Mouse (Mus musculus) intestine, embryonic 16.5 days (tissue): ENCODE measurements around the gene Kif1a. TPM values are rescaled to one million over a fixed set of nuclear protein-coding genes. Genes with fewer than 3 reads are reported as not detected.
A peak's percentile ranks its signal among the peaks of the same experiment; 100 is the strongest.

Experiments used
- ATAC-seq: fragments of 200-750 bp; cut with Nextera tagmentation; 2 replicates; pipeline ENCODE4 v1.8.0; 2017; ENCODE audit warnings: moderate TSS enrichment, moderate library complexity
- H3K27ac ChIP-seq: fragments of 300-500 bp; sonication (generic); 2 replicates; pipeline ENCODE4 v1.5.1; 2014; ENCODE audit warnings: mild to moderate bottlenecking, low read length
- H3K27me3 ChIP-seq: fragments of 300-500 bp; sonication (generic); replicated peaks from 2 replicates; pipeline ENCODE4 v1.6.1; 2014; ENCODE audit warnings: low read length, control low read depth, mixed read lengths; ENCODE audit not compliant: control insufficient read depth, insufficient read depth
- H3K36me3 ChIP-seq: fragments of 300-500 bp; sonication (generic); 2 replicates; pipeline ENCODE4 v1.6.1; 2014; ENCODE audit warnings: low read length, control low read depth; ENCODE audit not compliant: control insufficient read depth, insufficient read depth
- H3K4me1 ChIP-seq: fragments of 300-500 bp; sonication (generic); 2 replicates; pipeline ENCODE4 v1.6.1; 2014; ENCODE audit warnings: low read length, control low read depth, mixed read lengths; ENCODE audit not compliant: control insufficient read depth, insufficient read depth
- H3K4me2 ChIP-seq: fragments of 300-500 bp; sonication (generic); 2 replicates; pipeline ENCODE4 v1.6.1; 2014; ENCODE audit warnings: low read depth, low read length, control low read depth
- H3K4me3 ChIP-seq: fragments of 300-500 bp; sonication (generic); 2 replicates; pipeline ENCODE4 v1.5.1; 2014; ENCODE audit warnings: mild to moderate bottlenecking, low read length
- H3K9ac ChIP-seq: fragments of 300-500 bp; sonication (generic); 2 replicates; pipeline ENCODE4 v1.6.1; 2014; ENCODE audit warnings: low read depth, low read length
- H3K9me3 ChIP-seq: fragments of 300-500 bp; sonication (generic); 2 replicates; pipeline ENCODE4 v1.6.1; 2016; ENCODE audit warnings: low read length, control low read depth; ENCODE audit not compliant: control insufficient read depth
- WGBS: fragments of 180-500 bp; shearing (Covaris S2); extraction: QIAGEN DNeasy Blood & Tissue Kit; methylation state at CpG from one replicate; pipeline ENCODE4 v1.1.7; 2014; 5-methylcytosine and 5-hydroxymethylcytosine counted together
- polyA plus RNA-seq: library from polyadenylated mRNA; unstranded; fragments of >200 nt; fragmentation: Nextera tagmentation; extraction: Ambion mirVana; gene quantifications from 2 replicates; pipeline ENCODE4 v1.2.1, GENCODE M21; 2015

Gene Kif1a
- polyA plus RNA-seq: 14.0 and 16.0 TPM in 2 replicates

- Histone ChIP-seq H3K4me3 (peak within 1 kb of the TSS; percentile 55), H3K36me3 (no peaks in the 10 kb centered on the region), H3K9me3 (no peaks in the 10 kb centered on the region), H3K9ac (peak within 1 kb of the TSS; percentile 62), H3K27ac (no peak within 1 kb of the TSS), H3K4me2 (peak within 1 kb of the TSS; percentile 91), H3K27me3 (peaks cover 42% of the 10 kb centered on the region), H3K4me1 (peaks cover 8% of the 10 kb centered on the region)
- 1% methylated on average over 39 of the region's 39 CpGs for WGBS
- ATAC-seq: peak; percentile 56
Measured at GRCm38 (mm10) chr1:93101571-93102061, at the start of gene Kif1a. TSS of gene Kif1a (minus strand) at chr1:93101951.

DNA sequence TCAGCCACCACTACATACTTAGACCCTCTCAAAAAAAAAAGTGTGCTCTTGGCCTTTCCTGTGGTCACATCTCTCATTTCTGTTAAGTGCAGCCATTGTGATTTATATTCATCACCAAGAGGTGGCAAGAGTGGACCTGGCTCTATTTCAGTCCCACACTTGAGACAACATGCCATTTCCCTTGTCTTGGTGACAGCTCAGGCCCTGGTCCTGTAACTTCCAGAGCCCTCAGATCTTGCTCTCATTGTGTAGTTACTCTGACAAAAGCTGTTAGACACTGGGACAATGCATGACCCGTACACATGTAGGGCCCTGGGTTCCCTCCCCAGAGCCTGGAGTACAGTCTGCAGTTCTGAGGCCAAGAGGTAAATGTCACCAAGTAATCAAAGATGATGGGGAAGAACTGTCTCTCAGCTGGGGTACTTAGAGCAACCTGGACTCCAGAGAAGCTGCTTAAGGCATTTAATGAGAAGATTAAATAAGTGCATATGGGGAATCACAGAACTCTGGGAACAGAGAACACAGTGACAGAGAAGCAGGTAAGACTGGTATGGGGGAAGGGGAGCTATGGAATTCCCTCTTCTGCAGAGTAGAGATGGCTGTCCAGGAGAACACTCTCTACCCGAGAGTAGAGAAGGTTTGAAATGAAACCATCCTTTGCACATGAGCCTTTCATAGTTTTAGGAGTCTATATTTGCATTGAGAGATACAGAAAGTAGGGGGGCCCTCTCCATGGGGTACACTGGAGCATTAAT, 49.3 kb upstream of the Kif1a start:
- Histone ChIP-seq H3K9ac (no peak overlapping the region), H3K4me2 (no peak overlapping the region), H3K36me3 (no peaks in the 10 kb centered on the region), H3K27ac (no peak overlapping the region), H3K4me1 (no peaks in the 10 kb centered on the region), H3K27me3 (no peaks in the 10 kb centered on the region), H3K9me3 (no peaks in the 10 kb centered on the region), H3K4me3 (no peak overlapping the region)
- ATAC-seq: no peak
- 69% methylated on average over 2 of the region's 2 CpGs for WGBS

- no peak overlapping the region for H3K27ac ChIP-seq
- no peaks in the 10 kb centered on the region for H3K9me3 ChIP-seq
- no peaks in the 10 kb centered on the region for H3K36me3 ChIP-seq
- WGBS: 77% methylated on average over 9 of the region's 9 CpGs
- no peak for ATAC-seq
- no peak overlapping the region for H3K9ac ChIP-seq
- no peaks in the 10 kb centered on the region for H3K27me3 ChIP-seq
- H3K4me1 ChIP-seq: no peaks in the 10 kb centered on the region
- H3K4me2 ChIP-seq: no peak overlapping the region
- no peak overlapping the region for H3K4me3 ChIP-seq
Measured at GRCm38 (mm10) chr1:93144176-93144575, 42.4 kb upstream of the Kif1a start.

GRCm38 (mm10) chr1:93142871-93143270, 41.1 kb upstream of the Kif1a start:
- no peak overlapping the region for H3K4me3 ChIP-seq
- ATAC-seq: no peak
- no peaks in the 10 kb centered on the region for H3K27me3 ChIP-seq
- H3K4me1 ChIP-seq: peaks cover 9% of the 10 kb centered on the region
- no peak overlapping the region for H3K27ac ChIP-seq
- no peaks in the 10 kb centered on the region for H3K9me3 ChIP-seq
- H3K36me3 ChIP-seq: no peaks in the 10 kb centered on the region
- WGBS: 85% methylated on average over 1 of the region's 1 CpGs
- no peak overlapping the region for H3K4me2 ChIP-seq
- no peak overlapping the region for H3K9ac ChIP-seq

- no peak overlapping the region for H3K4me3 ChIP-seq
- peaks cover 9% of the 10 kb centered on the region for H3K4me1 ChIP-seq
- ATAC-seq: no peak
- 77% methylated on average over 7 of the region's 7 CpGs for WGBS
- H3K27me3 ChIP-seq: no peaks in the 10 kb centered on the region
- H3K4me2 ChIP-seq: no peak overlapping the region
- no peak overlapping the region for H3K9ac ChIP-seq
- H3K27ac ChIP-seq: no peak overlapping the region
- H3K9me3 ChIP-seq: no peaks in the 10 kb centered on the region
- H3K36me3 ChIP-seq: no peaks in the 10 kb centered on the region
Measured at GRCm38 (mm10) chr1:93139713-93140112, 38.0 kb upstream of the Kif1a start.

- H3K9ac ChIP-seq: peak overlapping the region; percentile 58
- H3K9me3 ChIP-seq: no peaks in the 10 kb centered on the region
- H3K36me3 ChIP-seq: no peaks in the 10 kb centered on the region
- peak overlapping the region; percentile 82 for H3K27ac ChIP-seq
- H3K4me2 ChIP-seq: peak overlapping the region; percentile 41
- peak; percentile 95 for ATAC-seq
- no peak overlapping the region for H3K4me3 ChIP-seq
- H3K27me3 ChIP-seq: no peaks in the 10 kb centered on the region
- H3K4me1 ChIP-seq: peaks cover 9% of the 10 kb centered on the region
- WGBS: 54% methylated on average over 6 of the region's 6 CpGs
Measured at GRCm38 (mm10) chr1:93138534-93138933, 36.8 kb upstream of the Kif1a start.

GRCm38 (mm10) chr1:93135036-93135526, 33.3 kb upstream of the Kif1a start, which contains the start of gene Agxt:
TSS of gene Agxt (plus strand) at chr1:93135240.
- no peak for ATAC-seq
- H3K9me3 ChIP-seq: no peaks in the 10 kb centered on the region
- no peaks in the 10 kb centered on the region for H3K36me3 ChIP-seq
- WGBS: 85% methylated on average over 12 of the region's 12 CpGs
- H3K4me2 ChIP-seq: no peak within 1 kb of the TSS
- H3K27me3 ChIP-seq: no peaks in the 10 kb centered on the region
- H3K9ac ChIP-seq: no peak within 1 kb of the TSS; the same call in 1 of the 2 replicates
- H3K4me3 ChIP-seq: no peak within 1 kb of the TSS
- peaks cover 9% of the 10 kb centered on the region for H3K4me1 ChIP-seq
- H3K27ac ChIP-seq: no peak within 1 kb of the TSS

DNA sequence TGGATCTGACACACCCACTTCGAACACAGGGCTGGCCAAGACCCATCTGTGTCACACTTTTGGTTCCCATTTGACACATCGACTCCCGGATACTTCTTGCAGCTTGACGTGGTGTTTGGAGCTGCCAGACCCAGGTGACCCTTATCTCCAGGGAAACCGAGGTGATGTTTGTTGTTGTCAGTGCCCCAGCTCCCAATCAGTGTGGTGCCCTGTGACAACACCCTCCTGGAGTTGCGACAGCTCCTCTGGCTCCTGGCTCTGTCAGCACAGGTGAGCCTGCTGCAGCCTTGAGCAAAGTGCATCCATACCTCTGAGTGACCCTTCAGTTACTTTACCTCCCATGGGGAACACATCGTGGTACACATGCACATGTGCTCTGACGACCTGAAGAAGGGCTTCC, 30.9 kb upstream of the Kif1a start:
- WGBS: 56% methylated on average over 8 of the region's 8 CpGs
- no peak overlapping the region for H3K4me2 ChIP-seq
- H3K27ac ChIP-seq: no peak overlapping the region
- peak; percentile 27; the same call in 1 of the 2 replicates for ATAC-seq
- H3K4me3 ChIP-seq: no peak overlapping the region
- no peaks in the 10 kb centered on the region for H3K4me1 ChIP-seq
- H3K36me3 ChIP-seq: no peaks in the 10 kb centered on the region
- H3K9ac ChIP-seq: no peak overlapping the region
- H3K27me3 ChIP-seq: no peaks in the 10 kb centered on the region
- no peaks in the 10 kb centered on the region for H3K9me3 ChIP-seq

GRCm38 (mm10) chr1:93130242-93130983, 28.7 kb upstream of the Kif1a start:
- H3K4me2 ChIP-seq: no peak overlapping the region
- H3K9me3 ChIP-seq: no peaks in the 10 kb centered on the region
- no peaks in the 10 kb centered on the region for H3K4me1 ChIP-seq
- no peak overlapping the region for H3K4me3 ChIP-seq
- no peaks in the 10 kb centered on the region for H3K27me3 ChIP-seq
- H3K27ac ChIP-seq: no peak overlapping the region
- H3K36me3 ChIP-seq: no peaks in the 10 kb centered on the region
- no peak for ATAC-seq
- 68% methylated on average over 10 of the region's 10 CpGs for WGBS
- H3K9ac ChIP-seq: no peak overlapping the region
